ENCODE assay signal across 19 mouse cellular contexts in genomic region chr11:17202481-17202880, GRCm38 (mm10).
"Had no signal": no experiment of that assay in that cellular context is flagged by ENCODE, and none has a peak within 500 bp of the region (broad histone marks: within the 10 kb centered on the region; RNA-seq: fewer than 3 reads in every experiment).

No protein-coding gene starts in this region.

- H3K9ac ChIP-seq: kidney, embryonic 15.5 days; limb, embryonic 12.5 days; limb, embryonic 15.5 days; liver, embryonic 14.5 days; liver, postnatal 0 days; lung, embryonic 14.5 days; stomach, embryonic 15.5 days had no signal

- DNase-seq: kidney, adult 11 months; kidney, adult 8-10 months; kidney, postnatal 25 days; left cerebral cortex, postnatal 4 days; liver, postnatal 0 days; lung, embryonic 14.5 days; retina, postnatal 1 day; right cerebral cortex, postnatal 25 days; spleen, adult 18-20 months; thymus, postnatal 25 days had no signal

- H3K4me2 ChIP-seq: kidney, embryonic 15.5 days; limb, embryonic 12.5 days; limb, embryonic 15.5 days; liver, embryonic 11.5 days; lung, embryonic 14.5 days; stomach, embryonic 15.5 days had no signal

- H3K27ac ChIP-seq: kidney, embryonic 15.5 days; limb, embryonic 12.5 days; limb, embryonic 15.5 days; liver, embryonic 14.5 days; midbrain, embryonic 10.5 days; stomach, embryonic 15.5 days had no signal

- H3K4me3 ChIP-seq: kidney, embryonic 15.5 days; limb, embryonic 12.5 days; limb, embryonic 15.5 days; megakaryocyte, embryonic 14.5 days; midbrain, embryonic 10.5 days; stomach, embryonic 15.5 days had no signal

- ATAC-seq: liver, postnatal 0 days; lung, postnatal 0 days had no signal

- H3K27me3 ChIP-seq: kidney, embryonic 15.5 days; limb, embryonic 12.5 days; limb, embryonic 15.5 days; megakaryocyte, embryonic 14.5 days; stomach, embryonic 15.5 days had no signal

- H3K4me1 ChIP-seq: kidney, embryonic 15.5 days; limb, embryonic 12.5 days; limb, embryonic 15.5 days; midbrain, embryonic 10.5 days; stomach, embryonic 15.5 days had no signal

- H3K9me3 ChIP-seq: kidney, embryonic 15.5 days; limb, embryonic 12.5 days; limb, embryonic 15.5 days; megakaryocyte, embryonic 14.5 days; midbrain, embryonic 10.5 days; stomach, embryonic 15.5 days had no signal
